Mouse (Mus musculus) brain, embryonic 18.5 days (tissue): ENCODE measurements around the gene Dpp9.

ENCODE experiments used
- DNase-seq: peaks from one replicate; pipeline ENCODE4 v3.0.0-alpha.2; 2012; ENCODE audit warnings: low read depth, low spot score

The Dpp9 gene

GRCm38 (mm10) chr17:56233389-56233788 is 14.7 kb upstream of the Dpp9 start:
- DNase-seq, result no peak

- no peak for DNase-seq
Measured at GRCm38 (mm10) chr17:56229943-56230342, 11.2 kb upstream of the Dpp9 start.

GRCm38 (mm10) chr17:56226566-56226965 is 7.9 kb upstream of the Dpp9 start:
- DNase-seq, result no peak

GRCm38 (mm10) chr17:56224916-56225315 is 6.2 kb upstream of the Dpp9 start:
- no peak for DNase-seq

GRCm38 (mm10) chr17:56219805-56220204 is 1.1 kb upstream of the Dpp9 start:
- no peak for DNase-seq

DNA sequence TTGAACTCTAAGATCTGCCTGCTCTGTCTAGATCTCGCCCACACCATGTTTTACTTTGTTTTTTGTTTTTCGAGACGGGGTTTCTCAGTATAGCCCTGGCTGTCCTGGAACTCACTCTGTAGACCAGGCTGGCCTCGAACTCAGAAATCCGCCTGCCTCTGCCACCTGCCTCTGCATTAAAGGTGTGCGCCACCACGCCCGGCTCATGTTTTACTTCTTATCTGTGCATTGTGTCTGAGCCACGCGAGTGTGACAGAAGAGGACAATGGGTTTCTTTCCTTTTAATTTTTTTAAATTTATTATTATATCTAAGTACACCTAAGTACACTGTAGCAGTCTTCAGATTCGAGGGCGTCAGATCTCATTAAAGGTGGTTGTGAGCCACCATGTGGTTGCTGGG is 546 bp upstream of the Dpp9 start:
- DNase-seq, result no peak

- no peak for DNase-seq
Measured at GRCm38 (mm10) chr17:56217670-56218069, 1.0 kb downstream of the Dpp9 start.

DNA sequence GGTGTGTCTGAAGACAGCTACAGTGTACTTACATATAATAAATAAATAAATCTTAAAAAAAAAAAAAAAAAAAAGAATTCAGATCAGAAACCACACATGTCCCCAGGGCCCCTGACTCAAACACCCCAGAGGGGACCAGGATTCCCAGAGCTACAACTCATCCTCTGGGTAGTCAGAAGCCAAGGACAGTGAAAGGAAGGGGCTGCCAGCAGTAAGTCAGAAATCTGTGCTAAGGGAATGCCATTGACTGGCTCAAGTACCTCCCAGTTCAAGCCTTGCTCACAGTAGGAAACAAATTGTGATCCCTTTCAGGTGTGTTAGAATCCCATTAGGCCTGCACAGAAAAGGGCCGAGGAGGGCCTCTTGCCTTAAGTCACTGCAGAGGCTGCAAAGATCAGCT is 4.5 kb downstream of the Dpp9 start:
- no peak for DNase-seq

GRCm38 (mm10) chr17:56212676-56213075 is 6.0 kb downstream of the Dpp9 start:
- DNase-seq, result no peak

- no peak for DNase-seq
Measured at GRCm38 (mm10) chr17:56211090-56211489, 7.6 kb downstream of the Dpp9 start.

DNA sequence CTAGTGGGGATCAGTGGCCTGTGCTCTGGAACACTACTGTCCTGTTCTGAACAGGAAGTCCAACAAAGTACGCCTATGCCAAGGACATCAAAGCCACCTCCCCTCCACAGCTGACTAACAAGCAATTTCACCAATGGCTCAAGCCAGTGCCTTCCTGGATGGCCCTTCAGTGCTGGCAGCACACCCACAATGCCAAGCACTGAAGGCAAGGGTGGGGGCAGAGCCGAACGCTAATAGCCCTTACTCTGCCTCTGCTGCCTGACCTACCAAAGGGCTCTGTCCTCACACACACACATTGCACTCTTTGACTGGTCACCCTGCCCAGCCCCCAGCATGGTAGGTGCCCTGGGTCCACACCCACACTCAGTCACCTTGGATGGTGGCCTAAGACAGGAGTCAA is 9.9 kb downstream of the Dpp9 start:
- DNase-seq, result no peak

DNA sequence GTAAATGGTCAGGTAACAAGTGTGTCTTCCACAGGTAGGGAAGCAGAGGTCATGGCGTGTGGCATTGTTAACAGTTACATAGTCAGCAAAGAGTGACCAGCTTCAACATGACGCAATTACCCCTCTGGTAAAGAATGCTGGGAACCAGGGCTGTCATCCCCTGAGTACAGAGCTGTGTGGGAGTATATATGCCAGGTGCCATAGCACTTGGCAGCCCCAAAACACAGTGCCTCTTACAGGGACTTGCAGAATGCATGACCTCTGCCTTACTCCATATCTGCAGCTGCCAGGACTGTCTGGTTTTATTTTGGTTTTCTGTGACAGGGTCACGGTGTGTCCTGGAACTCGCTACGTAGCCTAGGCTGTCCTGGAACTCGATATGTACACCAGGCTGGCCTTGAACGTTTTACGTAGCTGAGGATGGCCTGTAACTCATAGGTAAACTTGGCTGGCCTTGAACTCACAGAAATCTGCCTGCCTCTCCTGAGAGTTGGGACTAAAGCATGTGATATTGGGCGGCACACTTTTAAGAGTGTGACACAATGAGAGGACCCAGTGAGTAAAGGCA is 10.7 kb downstream of the Dpp9 start:
- DNase-seq, result no peak

- no peak for DNase-seq
Measured at GRCm38 (mm10) chr17:56206986-56207674, 11.6 kb downstream of the Dpp9 start.

- no peak for DNase-seq
Measured at GRCm38 (mm10) chr17:56206276-56206884, 12.3 kb downstream of the Dpp9 start.

DNA sequence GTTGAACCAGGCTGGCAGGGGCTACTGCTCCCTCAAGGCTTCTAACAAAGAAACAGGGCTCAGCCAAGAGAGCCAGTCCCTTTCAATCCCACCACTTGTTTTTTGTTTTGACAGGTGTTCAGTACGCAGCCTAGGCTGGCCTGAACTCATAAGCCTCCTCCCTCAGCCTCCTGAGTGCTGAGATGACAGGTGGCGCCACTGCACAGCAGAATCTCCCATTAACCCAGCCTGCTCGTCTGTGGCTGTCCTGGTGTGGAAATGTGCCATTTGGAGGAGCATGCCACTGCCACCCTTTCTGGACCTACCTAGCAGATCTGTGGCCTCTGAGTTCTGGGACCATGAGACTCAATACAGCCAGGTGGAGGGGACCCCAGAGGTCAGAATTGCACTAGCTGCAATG is 15.0 kb downstream of the Dpp9 start:
- DNase-seq, result no peak

DNA sequence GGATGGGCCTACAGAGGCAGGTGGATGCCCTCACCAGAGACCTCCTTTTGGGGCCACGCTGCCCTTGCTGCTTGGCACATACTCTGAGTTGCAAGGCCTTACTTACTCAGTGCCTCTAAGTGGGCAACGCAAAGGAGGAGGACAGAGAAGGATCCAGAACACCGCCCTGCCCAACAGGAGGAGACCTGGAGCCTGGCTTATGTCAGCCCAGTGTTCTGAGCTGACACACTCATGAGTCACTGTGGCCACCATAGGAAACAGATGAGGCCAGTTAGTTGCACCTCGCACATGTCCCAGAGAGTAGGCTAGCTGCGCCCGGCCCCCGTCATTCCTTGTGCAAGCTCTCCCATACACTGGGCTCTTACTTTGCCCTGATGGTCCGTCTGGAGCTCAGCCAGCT is 16.2 kb downstream of the Dpp9 start:
- DNase-seq, result no peak

- DNase-seq, result no peak
Measured at GRCm38 (mm10) chr17:56201642-56202041, 17.1 kb downstream of the Dpp9 start.

DNA sequence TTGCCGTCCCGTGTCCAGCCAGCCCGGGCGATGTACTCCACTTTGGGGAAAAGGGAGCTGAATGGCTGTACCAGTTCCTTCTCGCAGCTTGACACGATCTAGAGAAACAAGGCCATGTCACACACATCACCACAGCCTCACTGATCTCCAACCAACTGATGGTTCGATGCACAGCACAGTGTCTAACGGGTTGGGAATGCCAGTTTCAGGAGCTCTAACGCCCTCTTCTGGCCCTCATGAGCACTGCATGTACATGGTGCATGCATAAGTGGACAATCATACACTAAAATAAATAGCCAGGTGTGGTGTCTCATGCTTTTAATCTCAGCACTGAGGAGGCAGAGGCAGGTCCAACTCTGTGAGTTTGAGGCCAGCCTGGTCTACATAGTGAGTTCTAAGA is 18.1 kb downstream of the Dpp9 start:
- DNase-seq, result no peak

- no peak for DNase-seq
Measured at GRCm38 (mm10) chr17:56196860-56197259, 21.8 kb downstream of the Dpp9 start.

- DNase-seq, result no peak
Measured at GRCm38 (mm10) chr17:56194765-56195164, 23.9 kb downstream of the Dpp9 start.

GRCm38 (mm10) chr17:56194357-56194756 is 24.3 kb downstream of the Dpp9 start:
- no peak for DNase-seq

DNA sequence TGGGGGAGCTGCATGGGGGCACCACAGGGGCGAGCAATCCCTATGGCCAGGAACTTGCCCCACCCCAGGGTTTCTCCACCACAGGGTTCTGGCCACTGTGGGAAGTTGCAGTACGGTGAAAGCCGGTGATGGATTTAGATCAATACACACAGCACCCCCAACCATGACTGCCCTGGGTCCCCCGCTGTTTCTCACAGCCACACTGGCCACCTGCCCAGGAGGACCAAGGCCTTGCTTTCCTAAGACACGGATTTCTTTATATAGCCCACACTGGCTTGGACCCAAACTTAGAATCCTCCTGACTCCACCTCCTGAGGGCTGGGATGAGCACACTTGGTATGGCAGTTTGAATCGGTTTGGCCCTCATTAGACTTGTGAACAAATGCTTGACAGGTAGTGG is 27.4 kb downstream of the Dpp9 start:
- DNase-seq, result no peak
